Mouse (Mus musculus) adrenal gland, adult 18-20 months (tissue): ENCODE measurements at regions not wholly inside any gene's neighbourhood (a gene's known extent, or its start where the extent isn't known, plus 50 kb on each side); places are given as distances from the start of the nearest gene placed in this dataset.
"Not testable (repeated sequence)": the region's sequence is repeated elsewhere in the genome, so short reads cannot be mapped to it uniquely, and the experiment has no call there.

Experiments used
- DNase-seq, 2 experiments: peaks; one replicate each; pipeline ENCODE4 v3.0.0; 2021 to 2022; ENCODE audit warnings: low spot score in 2 of 2
- microRNA-seq, 2 experiments: library from miRNA; unstranded; fragments of <30 nt; microRNA quantifications; one replicate each; pipeline ENCODE4 v1.2.0; 2021; ENCODE audit warnings: borderline number of aligned reads in 2 of 2

DNA sequence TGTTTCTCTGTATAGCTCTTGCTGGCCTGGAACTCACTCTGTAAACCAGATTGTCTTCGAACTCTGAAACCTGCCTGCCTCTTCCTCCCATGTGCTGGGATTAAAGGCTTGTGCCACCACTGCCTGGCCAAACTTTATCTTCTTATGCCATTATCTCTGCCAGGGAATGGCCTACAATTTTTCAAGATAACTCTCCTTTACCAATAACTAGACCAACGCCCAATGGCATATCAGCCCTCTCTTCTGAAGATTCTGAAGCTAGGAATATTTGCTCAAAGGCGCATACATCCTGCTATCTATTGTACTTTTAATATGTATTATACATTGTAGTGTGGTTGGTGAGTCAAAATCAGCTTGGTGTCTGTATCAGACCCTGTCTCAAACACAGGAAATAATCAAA, 235.4 kb upstream of the Cts3 start:
- not testable (repeated sequence) for DNase-seq

DNA sequence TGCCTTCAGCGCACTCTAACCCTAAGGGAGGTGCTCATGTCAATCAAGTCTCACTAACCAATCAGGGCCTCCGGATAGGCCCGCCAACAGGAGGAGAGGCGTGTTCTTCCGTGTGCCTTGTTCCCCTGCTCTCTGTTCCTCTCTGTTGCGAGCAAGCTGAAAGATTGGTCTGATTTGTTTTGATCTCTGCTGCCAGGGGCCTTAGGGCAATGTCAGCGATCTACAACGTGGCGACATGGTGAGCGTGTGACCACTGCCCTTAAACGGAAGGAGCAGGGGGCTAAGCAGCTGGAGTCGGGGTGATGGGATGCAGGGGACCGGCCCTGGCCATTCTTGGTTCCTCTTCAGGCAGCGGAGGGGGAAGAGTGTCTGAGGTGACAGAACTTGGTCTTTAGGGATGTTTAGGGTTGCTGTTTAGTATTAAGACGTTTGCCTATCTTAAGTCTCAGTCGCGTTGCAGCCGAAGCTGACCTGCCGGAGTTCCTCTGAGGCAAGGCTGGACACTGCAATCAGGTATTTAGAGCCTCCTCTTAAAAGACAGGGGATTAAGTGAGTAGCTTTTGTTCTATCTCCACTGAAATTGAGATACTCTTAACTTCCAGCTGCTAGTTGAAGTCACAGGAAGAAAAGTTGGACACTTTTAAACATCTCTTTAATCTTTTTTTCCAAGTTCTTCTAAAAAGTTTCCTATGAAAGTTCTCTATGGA, 234.4 kb upstream of the Cts3 start:
- DNase-seq: peak; percentile 3 to 21

DNA sequence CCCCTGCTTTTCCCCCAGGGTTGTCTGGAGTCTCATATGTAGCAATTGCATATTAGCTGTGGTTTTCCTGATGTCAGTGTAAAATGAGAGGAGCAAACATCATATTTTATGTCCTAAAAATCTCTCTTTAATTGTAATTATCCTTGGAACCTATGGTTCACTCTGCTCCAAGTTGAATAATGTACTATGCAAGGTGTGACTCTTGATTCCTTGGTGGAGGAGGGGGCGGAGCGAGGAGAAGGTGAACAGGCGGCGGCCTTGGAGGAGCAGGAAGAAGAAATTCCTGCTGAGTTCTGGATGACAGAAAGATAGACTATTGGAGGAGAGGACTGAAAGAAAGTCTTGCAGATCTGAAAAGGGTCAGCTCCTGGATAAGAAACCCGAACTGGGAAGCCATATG, 233.8 kb upstream of the Cts3 start:
- DNase-seq: peak in 1 of 2 experiments; percentile 2

DNA sequence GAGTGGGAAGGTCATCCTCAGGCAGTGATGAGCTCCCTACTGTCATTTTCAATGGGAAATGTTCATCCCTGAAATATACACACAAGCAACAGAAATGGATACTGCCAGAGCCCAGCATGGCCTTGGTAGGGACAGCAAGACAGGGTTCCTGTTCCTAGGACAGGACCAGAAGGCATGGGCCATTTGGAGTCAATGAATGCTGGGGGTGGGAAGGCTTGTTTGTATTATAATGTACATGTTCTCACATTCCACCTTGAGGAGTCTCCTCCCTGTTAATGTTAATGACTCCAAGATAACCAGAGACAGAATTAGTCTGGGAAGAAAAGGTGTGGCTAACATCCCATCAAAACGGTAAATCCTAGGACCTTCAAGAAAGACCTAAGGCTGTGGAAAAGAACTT, 193.5 kb upstream of the Cts3 start:
- DNase-seq: not testable (repeated sequence)

Small RNA genes lying in the stretch of these regions (microRNA-seq; reads per million reads assigned to microRNA genes)
- gene Gm23739: 0 reads per million in 2 experiments
